Mouse (Mus musculus) heart, embryonic 16.5 days (tissue): ENCODE data around the gene Orm2. TPM values are rescaled to one million over a fixed set of nuclear protein-coding genes. Genes with fewer than 3 reads are reported as not detected.

Experiments
- ATAC-seq: fragments of 200-750 bp; cut with Nextera tagmentation; replicated peaks from 2 replicates; pipeline ENCODE4 v1.8.0; 2017; ENCODE audit warnings: moderate number of reproducible peaks; ENCODE audit not compliant: insufficient read depth, low FRiP score; ENCODE audit errors: extremely low read depth
- H3K27ac ChIP-seq: fragments of 300-500 bp; sonication (generic); 2 replicates; pipeline ENCODE4 v1.5.1; 2014; ENCODE audit warnings: mild to moderate bottlenecking, low read length, control low read depth, moderate library complexity
- H3K27me3 ChIP-seq: fragments of 300-500 bp; sonication (generic); 2 replicates; pipeline ENCODE4 v1.6.1; 2014; ENCODE audit warnings: low read length, mixed read lengths; ENCODE audit not compliant: control insufficient read depth, insufficient read depth
- H3K36me3 ChIP-seq: fragments of 300-500 bp; sonication (generic); 2 replicates; pipeline ENCODE4 v1.6.1; 2014; ENCODE audit not compliant: control insufficient read depth, insufficient read depth
- H3K4me1 ChIP-seq: fragments of 300-500 bp; sonication (generic); 2 replicates; pipeline ENCODE4 v1.6.1; 2014; ENCODE audit warnings: low read length, mixed read lengths; ENCODE audit not compliant: control insufficient read depth, insufficient read depth
- H3K4me2 ChIP-seq: fragments of 300-500 bp; sonication (generic); 2 replicates; pipeline ENCODE4 v1.6.1; 2014; ENCODE audit warnings: low read depth, mild to moderate bottlenecking, control low read depth, low read length
- H3K4me3 ChIP-seq: fragments of 300-500 bp; sonication (generic); 2 replicates; pipeline ENCODE4 v1.5.1; 2014; ENCODE audit warnings: mild to moderate bottlenecking, control low read depth, low read length
- H3K9ac ChIP-seq: fragments of 300-500 bp; sonication (generic); 2 replicates; pipeline ENCODE4 v1.6.1; 2014; ENCODE audit warnings: low read length, control low read depth
- H3K9me3 ChIP-seq: fragments of 300-500 bp; sonication (generic); replicated peaks from 2 replicates; pipeline ENCODE4 v1.6.1; 2016; ENCODE audit warnings: low read length; ENCODE audit not compliant: control insufficient read depth
- WGBS: fragments of 180-500 bp; shearing (Covaris S2); extraction: QIAGEN DNeasy Blood & Tissue Kit; methylation state at CpG from one replicate; pipeline ENCODE4 v1.1.7; 2014; 5-methylcytosine and 5-hydroxymethylcytosine counted together
- polyA plus RNA-seq: library from polyadenylated mRNA; unstranded; fragments of >200 nt; fragmentation: Nextera tagmentation; extraction: Ambion mirVana; gene quantifications from 2 replicates; pipeline ENCODE4 v1.2.1, GENCODE M21; 2015

Gene Orm2
- polyA plus RNA-seq, 1 experiment from 2014 or later: not detected

- 40% methylated on average over 3 of the region's 3 CpGs for WGBS
- no peaks in the 10 kb centered on the region for H3K36me3 ChIP-seq
Observed at GRCm38 (mm10) chr4:63371890-63372289, 9.6 kb downstream of the Orm2 start.

DNA sequence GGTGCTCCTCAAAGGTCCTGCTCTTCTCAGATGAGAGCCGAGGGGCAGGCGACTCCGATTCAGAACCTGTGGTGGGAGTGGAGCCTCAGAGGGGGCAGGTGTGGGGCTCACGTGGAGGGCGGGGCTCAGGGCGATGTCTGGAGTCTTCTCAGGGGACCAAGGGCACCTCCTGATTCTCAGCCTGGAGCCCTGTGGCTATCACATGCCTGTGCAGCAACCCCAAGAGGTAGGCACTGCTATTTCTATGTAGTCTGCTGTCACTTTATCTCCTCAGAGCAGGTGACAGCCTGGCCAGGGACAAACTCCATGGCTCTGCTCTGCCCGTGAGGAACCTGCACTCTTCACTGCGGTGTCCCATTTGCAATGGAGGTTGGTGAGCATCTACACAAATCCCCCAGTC, 11.2 kb downstream of the Orm2 start:
- ATAC-seq: no peak
- Histone ChIP-seq H3K36me3 (no peaks in the 10 kb centered on the region), H3K27me3 (no peaks in the 10 kb centered on the region), H3K4me2 (no peak overlapping the region), H3K4me3 (no peak overlapping the region), H3K9me3 (no peaks in the 10 kb centered on the region), H3K4me1 (no peaks in the 10 kb centered on the region), H3K27ac (no peak overlapping the region), H3K9ac (no peak overlapping the region)
- 88% methylated on average over 8 of the region's 8 CpGs for WGBS

More at GRCm38 (mm10) chr4:63371890-63372289, 9.6 kb downstream of the Orm2 start:
- Histone ChIP-seq H3K4me3 (no peak overlapping the region), H3K4me1 (no peaks in the 10 kb centered on the region), H3K9me3 (no peaks in the 10 kb centered on the region), H3K9ac (no peak overlapping the region), H3K4me2 (no peak overlapping the region), H3K27me3 (no peaks in the 10 kb centered on the region), H3K27ac (no peak overlapping the region)
- ATAC-seq: no peak

GRCm38 (mm10) chr4:63374331-63374730, 12.1 kb downstream of the Orm2 start:
- H3K4me3 ChIP-seq: no peak overlapping the region
- H3K9ac ChIP-seq: no peak overlapping the region
- no peaks in the 10 kb centered on the region for H3K36me3 ChIP-seq
- no peaks in the 10 kb centered on the region for H3K9me3 ChIP-seq
- H3K27ac ChIP-seq: no peak overlapping the region
- no peaks in the 10 kb centered on the region for H3K4me1 ChIP-seq
- H3K4me2 ChIP-seq: no peak overlapping the region
- ATAC-seq: no peak
- 64% methylated on average over 12 of the region's 12 CpGs for WGBS
- H3K27me3 ChIP-seq: no peaks in the 10 kb centered on the region

GRCm38 (mm10) chr4:63375367-63375766, 13.1 kb downstream of the Orm2 start:
- H3K4me3 ChIP-seq: no peak overlapping the region
- peaks cover 3% of the 10 kb centered on the region; the same call in 1 of the 2 replicates for H3K36me3 ChIP-seq
- WGBS: 81% methylated on average over 1 of the region's 1 CpGs
- no peaks in the 10 kb centered on the region for H3K27me3 ChIP-seq
- H3K27ac ChIP-seq: no peak overlapping the region
- H3K4me1 ChIP-seq: no peaks in the 10 kb centered on the region
- no peaks in the 10 kb centered on the region for H3K9me3 ChIP-seq
- 0 out of 2 replicates have a peak, but pooled peaks have one; percentile 18 for ATAC-seq
- H3K9ac ChIP-seq: no peak overlapping the region
- H3K4me2 ChIP-seq: no peak overlapping the region

DNA sequence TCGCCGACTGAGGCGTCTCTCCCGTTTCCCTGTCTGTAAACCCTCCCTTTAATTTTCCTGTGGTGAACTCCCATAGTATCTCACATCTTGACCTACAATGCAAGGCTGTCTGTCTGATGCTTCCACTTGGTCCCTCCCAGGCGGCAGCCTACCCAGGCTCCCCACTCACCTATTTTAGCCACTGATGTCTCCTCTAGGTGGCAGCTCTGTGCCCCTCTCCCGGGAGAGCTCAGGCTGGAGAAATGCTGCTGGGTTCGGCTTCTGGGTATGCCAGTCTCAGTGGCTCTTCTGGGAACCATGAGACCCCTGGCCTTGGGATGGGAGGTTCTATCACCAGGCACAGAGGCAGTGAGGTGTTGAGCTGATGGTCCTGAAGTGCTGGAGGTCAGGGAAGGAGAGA, 15.2 kb downstream of the Orm2 start:
- Histone ChIP-seq H3K4me2 (no peak overlapping the region), H3K4me1 (no peaks in the 10 kb centered on the region), H3K36me3 (peaks cover 6% of the 10 kb centered on the region; the same call in 1 of the 2 replicates), H3K9ac (no peak overlapping the region), H3K27ac (no peak overlapping the region), H3K4me3 (no peak overlapping the region), H3K27me3 (no peaks in the 10 kb centered on the region), H3K9me3 (no peaks in the 10 kb centered on the region)
- no peak for ATAC-seq
- 67% methylated on average over 7 of the region's 7 CpGs for WGBS

- Histone ChIP-seq H3K4me2 (no peak overlapping the region), H3K9ac (no peak overlapping the region), H3K36me3 (peaks cover 6% of the 10 kb centered on the region; the same call in 1 of the 2 replicates), H3K4me3 (no peak overlapping the region), H3K27me3 (no peaks in the 10 kb centered on the region), H3K9me3 (no peaks in the 10 kb centered on the region), H3K27ac (no peak overlapping the region), H3K4me1 (no peaks in the 10 kb centered on the region)
- 74% methylated on average over 4 of the region's 4 CpGs for WGBS
- no peak for ATAC-seq
Observed at GRCm38 (mm10) chr4:63382676-63383369, 20.6 kb downstream of the Orm2 start.

DNA sequence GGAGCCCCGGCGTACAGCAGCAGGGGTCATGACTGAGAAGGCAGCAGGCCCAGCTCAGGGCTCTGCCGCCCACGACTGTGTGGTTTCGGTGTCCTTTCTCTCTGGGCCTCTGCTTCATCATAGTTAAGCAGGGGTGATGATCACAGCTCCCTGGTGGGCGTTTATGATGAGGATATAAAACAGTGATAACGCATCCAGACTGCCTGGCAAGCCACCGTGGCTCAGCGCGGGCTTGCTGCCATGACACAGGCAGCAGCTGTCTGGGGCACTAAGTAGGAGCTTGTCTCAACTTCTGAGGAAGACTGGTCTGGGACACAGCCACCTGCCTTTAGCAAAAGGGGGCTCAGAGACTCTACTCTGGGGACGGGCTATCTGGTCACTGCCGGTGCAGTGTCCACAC, 21.2 kb downstream of the Orm2 start:
- H3K4me3 ChIP-seq: no peak overlapping the region
- no peaks in the 10 kb centered on the region for H3K27me3 ChIP-seq
- H3K36me3 ChIP-seq: peaks cover 6% of the 10 kb centered on the region; the same call in 1 of the 2 replicates
- no peaks in the 10 kb centered on the region for H3K9me3 ChIP-seq
- WGBS: 78% methylated on average over 12 of the region's 12 CpGs
- H3K4me2 ChIP-seq: no peak overlapping the region
- no peak for ATAC-seq
- no peaks in the 10 kb centered on the region for H3K4me1 ChIP-seq
- no peak overlapping the region for H3K9ac ChIP-seq
- H3K27ac ChIP-seq: no peak overlapping the region

- no peaks in the 10 kb centered on the region for H3K27me3 ChIP-seq
- no peak overlapping the region for H3K27ac ChIP-seq
- H3K9me3 ChIP-seq: no peaks in the 10 kb centered on the region
- no peaks in the 10 kb centered on the region for H3K4me1 ChIP-seq
- H3K4me3 ChIP-seq: no peak overlapping the region
- WGBS: 89% methylated on average over 4 of the region's 4 CpGs
- H3K4me2 ChIP-seq: no peak overlapping the region
- peaks cover 6% of the 10 kb centered on the region; the same call in 1 of the 2 replicates for H3K36me3 ChIP-seq
- H3K9ac ChIP-seq: no peak overlapping the region
- ATAC-seq: no peak
Observed at GRCm38 (mm10) chr4:63384262-63384661, 22.0 kb downstream of the Orm2 start.

- ATAC-seq: no peak
- Histone ChIP-seq H3K9ac (no peak overlapping the region), H3K4me3 (no peak overlapping the region), H3K27me3 (no peaks in the 10 kb centered on the region), H3K4me1 (no peaks in the 10 kb centered on the region), H3K4me2 (no peak overlapping the region), H3K36me3 (0 out of 2 replicates have a peak, but pooled peaks cover 4% of the 10 kb centered on the region), H3K9me3 (no peaks in the 10 kb centered on the region), H3K27ac (0 out of 2 replicates have a peak overlapping the region, but pooled peaks have one; percentile 12)
- WGBS: 83% methylated on average over 3 of the region's 3 CpGs
Observed at GRCm38 (mm10) chr4:63385253-63385652, 23.0 kb downstream of the Orm2 start.
